Mouse (Mus musculus): ENCODE results near the gene Gpr135. TPM values are rescaled to one million over a fixed set of nuclear protein-coding genes. Genes with fewer than 3 reads are reported as not detected.

The Gpr135 gene
- total and polyA plus RNA-seq, 3 experiments: not detected

GRCm38 (mm10) chr12:72081961-72082360, 11.0 kb upstream of the Gpr135 start:
- TF ChIP-seq SIN3A (IDR thresholded peaks at IDR 0.05; ENCODE audit: low read length) (no peak), JUN (IDR thresholded peaks at IDR 0.05; ENCODE audit: insufficient read depth, low read depth, low read length) (no peak), CHD1 (IDR thresholded peaks at IDR 0.05; ENCODE audit: low read depth, low read length) (no peak), MXI1 (IDR thresholded peaks at IDR 0.05; ENCODE audit: low read depth, low read length) (no peak)
- Histone ChIP-seq H3K4me3 (replicated peaks in 1 of 3; ENCODE audit: low read depth in 2 of 3, low read length in 2 of 3, poor library complexity in 1 of 3) (no peak overlapping the region), H3K4me1 (ENCODE audit: control insufficient read depth in 1 of 2, insufficient read depth in 2 of 2) (peaks cover 4 to 10% of the 10 kb centered on the region in 2 experiments; a peak in 3 of 4 replicates), H3K36me3 (replicated peaks in 1 of 2; ENCODE audit: control insufficient read depth in 1 of 2, insufficient read depth in 1 of 2, low read length in 1 of 2) (no peaks in the 10 kb centered on the region), H3K4me2 (ENCODE audit: insufficient read depth, low read depth, poor library complexity, severe bottlenecking) (no peak overlapping the region), H3K27ac (ENCODE audit: insufficient read depth, low read depth) (no peak overlapping the region), H3K27me3 (replicated peaks) (no peaks in the 10 kb centered on the region), H3K9me3 (replicated peaks; ENCODE audit: low read length) (no peaks in the 10 kb centered on the region), H3K9ac (ENCODE audit: insufficient read depth, low read depth) (no peak overlapping the region), H3K79me2 (replicated peaks; ENCODE audit: control insufficient read depth, extremely low read depth, insufficient read depth, poor library complexity, severe bottlenecking) (no peaks in the 10 kb centered on the region)
- no peak for DNase-seq (ENCODE audit: extremely low read depth)
- dilution Hi-C loops (cut with MboI; ENCODE audit: extremely low pct_ligation_motif_present, extremely low pct_unique_long_range_greater_than_20kb, low sequenced_read_pairs) (no loop called here), in situ Hi-C loops (cut with MboI; ENCODE audit: low pct_ligation_motif_present, low pct_unique_long_range_greater_than_20kb, low sequenced_read_pairs) (no loop called here)

DNA sequence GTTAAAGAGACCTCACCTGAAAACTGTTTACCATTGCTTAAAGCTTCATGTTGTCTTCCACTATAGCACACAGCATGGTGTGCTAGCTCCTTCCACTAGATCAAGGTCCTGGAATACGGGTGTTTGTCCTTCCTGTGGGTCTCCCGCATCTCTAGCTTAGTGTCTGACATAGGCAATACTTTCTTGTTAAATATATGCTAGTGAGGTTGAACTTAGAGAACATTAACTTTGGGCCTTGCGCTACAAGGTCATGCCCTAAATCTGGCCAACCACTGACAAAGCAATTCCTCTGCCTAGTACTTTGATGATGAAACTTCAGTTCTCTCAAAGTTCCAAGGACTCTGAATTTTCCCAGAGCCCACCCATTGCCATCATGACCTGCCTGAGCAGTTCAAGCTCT, 7.3 kb upstream of the Gpr135 start:
- Histone ChIP-seq H3K9me3 (replicated peaks; ENCODE audit: low read length) (peaks cover 5% of the 10 kb centered on the region), H3K36me3 (replicated peaks in 1 of 2; ENCODE audit: control insufficient read depth in 1 of 2, insufficient read depth in 1 of 2, low read length in 1 of 2) (no peaks in the 10 kb centered on the region), H3K4me3 (replicated peaks in 1 of 3; ENCODE audit: low read depth in 2 of 3, low read length in 2 of 3, poor library complexity in 1 of 3) (no peak overlapping the region), H3K27me3 (replicated peaks) (no peaks in the 10 kb centered on the region), H3K4me2 (ENCODE audit: insufficient read depth, low read depth, poor library complexity, severe bottlenecking) (no peak overlapping the region), H3K9ac (ENCODE audit: insufficient read depth, low read depth) (no peak overlapping the region), H3K4me1 (ENCODE audit: control insufficient read depth in 1 of 2, insufficient read depth in 2 of 2) (no peaks in the 10 kb centered on the region), H3K79me2 (replicated peaks; ENCODE audit: control insufficient read depth, extremely low read depth, insufficient read depth, poor library complexity, severe bottlenecking) (no peaks in the 10 kb centered on the region), H3K27ac (ENCODE audit: insufficient read depth, low read depth) (no peak overlapping the region)
- TF ChIP-seq TBP (conservative IDR thresholded peaks at IDR 0.05; ENCODE audit: low read depth, low read length) (no peak), MEF2A (IDR thresholded peaks at IDR 0.05; ENCODE audit: borderline replicate concordance, low read depth, low read length) (no peak), TCF12 (IDR thresholded peaks at IDR 0.05; ENCODE audit: low read depth, low read length) (no peak), ZKSCAN1 (IDR thresholded peaks at IDR 0.05; ENCODE audit: borderline replicate concordance, low read depth, low read length) (no peak), CTCF (conservative IDR thresholded peaks at IDR 0.05 in 1 of 2, IDR thresholded peaks at IDR 0.05 in 1 of 2; ENCODE audit: low read depth in 2 of 2, low read length in 2 of 2) (no peak), CHD1 (IDR thresholded peaks at IDR 0.05; ENCODE audit: low read depth, low read length) (no peak), IRF4 (IDR thresholded peaks at IDR 0.05; ENCODE audit: low read depth, low read length) (no peak), EP300 (IDR thresholded peaks at IDR 0.05; ENCODE audit: low read length) (no peak), KAT2A (IDR thresholded peaks at IDR 0.05; ENCODE audit: insufficient replicate concordance, low read length) (no peak), SMC3 (IDR thresholded peaks at IDR 0.05; ENCODE audit: low read depth, low read length) (no peak), JUN (IDR thresholded peaks at IDR 0.05; ENCODE audit: insufficient read depth, low read depth, low read length) (no peak), ETS1 (conservative IDR thresholded peaks at IDR 0.05; ENCODE audit: low read depth, low read length) (no peak), NRF1 (IDR thresholded peaks at IDR 0.05; ENCODE audit: low read depth, low read length) (no peak), USF1 (IDR thresholded peaks at IDR 0.05; ENCODE audit: low read depth, low read length) (no peak)
- DNase-seq (ENCODE audit: extremely low read depth): no peak
- in situ Hi-C loops (cut with MboI; ENCODE audit: low pct_ligation_motif_present, low pct_unique_long_range_greater_than_20kb, low sequenced_read_pairs): no loop called here
- dilution Hi-C loops (cut with MboI; ENCODE audit: extremely low pct_ligation_motif_present, extremely low pct_unique_long_range_greater_than_20kb, low sequenced_read_pairs): no loop called here

Measured in CH12.LX (cell line).